Mouse (Mus musculus) spleen, postnatal 14 days (tissue): ENCODE measurements around the gene Ppie.
"Not testable (repeated sequence)": the region's sequence is repeated elsewhere in the genome, so short reads cannot be mapped to it uniquely, and the experiment has no call there.

Experiments used
- DNase-seq, 2 experiments: peaks; one replicate each; pipeline ENCODE4 v3.0.0; 2021 to 2022; ENCODE audit warnings: low spot score in 2 of 2

The Ppie gene

GRCm38 (mm10) chr4:123139513-123140154 lies at the start of gene Ppie:
Gene Ppie, minus strand, starts transcription at chr4:123139951.
- DNase-seq, result peak; percentile 42 to 63

GRCm38 (mm10) chr4:123184816-123185215 lies 45.1 kb upstream of the Ppie start:
- no peak for DNase-seq

GRCm38 (mm10) chr4:123183239-123184056 lies 43.7 kb upstream of the Ppie start:
- DNase-seq, result peak; percentile 16 to 21

- DNase-seq, result no peak
These were observed 42.8 kb upstream of the Ppie start, which contains the start of gene Hpcal4 for GRCm38 (mm10) chr4:123182328-123183238. Gene Hpcal4, plus strand, starts transcription at chr4:123183227.

GRCm38 (mm10) chr4:123171811-123172210 lies 32.1 kb upstream of the Ppie start:
- DNase-seq, result no peak

- no peak for DNase-seq
These were observed 24.4 kb upstream of the Ppie start for GRCm38 (mm10) chr4:123164157-123164556.

GRCm38 (mm10) chr4:123162305-123162917 lies 22.7 kb upstream of the Ppie start:
- DNase-seq, result no peak

- DNase-seq, result not testable (repeated sequence)
These were observed 21.5 kb upstream of the Ppie start for GRCm38 (mm10) chr4:123161251-123161650.

- no peak for DNase-seq
These were observed 20.8 kb upstream of the Ppie start for GRCm38 (mm10) chr4:123160571-123160970.

GRCm38 (mm10) chr4:123155840-123156239 lies 16.1 kb upstream of the Ppie start:
- DNase-seq, result no peak

- no peak for DNase-seq
These were observed 15.7 kb upstream of the Ppie start for GRCm38 (mm10) chr4:123155427-123155826.

GRCm38 (mm10) chr4:123155004-123155403 lies 15.3 kb upstream of the Ppie start:
- DNase-seq, result no peak

GRCm38 (mm10) chr4:123152976-123153375 lies 13.2 kb upstream of the Ppie start:
- no peak for DNase-seq

- no peak for DNase-seq
These were observed 12.3 kb upstream of the Ppie start for GRCm38 (mm10) chr4:123152003-123152402.

GRCm38 (mm10) chr4:123147446-123148150 lies 7.8 kb upstream of the Ppie start:
- no peak for DNase-seq

GRCm38 (mm10) chr4:123137551-123137950 lies 2.2 kb downstream of the Ppie start:
- no peak for DNase-seq

- no peak for DNase-seq
These were observed 12.7 kb downstream of the Ppie start for GRCm38 (mm10) chr4:123127051-123127450.

GRCm38 (mm10) chr4:123126626-123127025 lies 13.1 kb downstream of the Ppie start:
- no peak for DNase-seq

GRCm38 (mm10) chr4:123121286-123121685 lies 18.5 kb downstream of the Ppie start:
- DNase-seq, result no peak

- not testable (repeated sequence) for DNase-seq
These were observed 23.1 kb downstream of the Ppie start for GRCm38 (mm10) chr4:123116640-123117039.

GRCm38 (mm10) chr4:123116011-123116410 lies 23.7 kb downstream of the Ppie start, which contains the start of gene Oxct2b:
Gene Oxct2b, plus strand, starts transcription at chr4:123116266.
- DNase-seq, result no peak
